Mouse (Mus musculus) spleen, adult 10 weeks (tissue): ENCODE results near the gene Epb41. TPM values are rescaled to one million over a fixed set of nuclear protein-coding genes. Genes with fewer than 3 reads are reported as not detected.

Source experiments
- polyA plus RNA-seq: library from polyadenylated mRNA; stranded (reverse); fragments of 350-450 nt; fragmentation: Illumina TruSeq; extraction: RNeasy Lipid Tissue Mini Kit (QIAGEN cat#74804); gene quantifications from one replicate; pipeline ENCODE4 v1.2.3, GENCODE M21; 2015; ENCODE audit warnings: low replicate concordance; ENCODE audit not compliant: insufficient read depth

Gene Epb41
- 183 TPM for polyA plus RNA-seq

DNA sequence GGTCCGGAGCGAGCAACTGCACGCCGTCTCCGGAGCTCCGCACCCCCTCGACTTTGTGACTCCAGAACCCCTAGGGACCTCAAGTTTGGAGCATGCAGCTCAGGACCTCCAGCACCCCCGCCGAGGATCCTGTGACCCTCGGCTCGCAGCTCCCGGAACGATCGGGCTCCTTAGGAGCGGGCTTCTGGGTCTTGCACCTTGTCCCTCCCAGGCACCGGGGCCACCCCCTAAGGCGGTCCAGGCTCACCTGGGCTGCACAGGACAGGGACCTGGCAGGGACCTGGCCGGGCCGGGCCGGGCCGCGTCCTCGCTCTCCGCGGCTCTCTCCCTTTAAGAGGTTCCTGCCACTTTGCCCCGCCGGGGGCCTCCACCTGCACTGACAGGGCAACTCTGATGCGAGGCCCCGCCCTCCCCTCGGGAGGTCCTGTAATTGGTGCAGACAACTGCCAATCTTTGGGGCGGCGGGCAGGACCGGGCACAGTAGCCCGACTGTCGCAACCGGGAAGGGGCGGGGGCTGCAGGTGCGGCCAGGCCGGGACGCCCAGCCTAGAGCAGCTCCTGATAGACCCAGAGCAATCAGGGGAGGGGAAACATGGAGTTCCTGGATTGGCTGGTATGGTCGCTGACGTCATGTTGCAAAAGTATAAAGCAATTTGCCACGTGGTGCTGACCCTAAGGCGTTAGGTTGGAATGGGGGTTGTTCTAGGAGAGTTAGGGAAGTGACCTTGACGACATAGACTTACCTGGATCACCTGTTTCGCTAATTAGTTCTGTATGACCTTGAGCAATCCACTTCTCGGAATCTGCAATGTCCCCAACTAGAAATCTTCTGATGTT, at the start of gene Epb41:
Epb41 (minus strand) TSS at position 389 of the 837 bp plus-strand sequence.

GRCm38 (mm10) chr4:132074077-132074932, 816 bp downstream of the Epb41 start, which contains the start of gene Gm10300:
TSS of gene Gm10300 (plus strand) at chr4:132074697.

GRCm38 (mm10) chr4:131921461-131922346, 153.4 kb downstream of the Epb41 start, which contains the start of gene Tmem200b:
TSS of gene Tmem200b (plus strand) at chr4:131921771.

Other genes with a start within 250 kb of the Epb41 start
- 0.68 TPM for gene Ptpru, start 237.0 kb downstream of the Epb41 start, polyA plus RNA-seq
- 27.0 TPM for gene Mecr, start 231.9 kb downstream of the Epb41 start, polyA plus RNA-seq
- gene Srsf4, start 201.7 kb downstream of the Epb41 start, polyA plus RNA-seq = 44.7 TPM
- gene Tmem200b, start 153.6 kb downstream of the Epb41 start, polyA plus RNA-seq = 0.52 TPM
- gene Gm10300, start 624 bp downstream of the Epb41 start, polyA plus RNA-seq = not detected
- gene Oprd1, start 69.2 kb upstream of the Epb41 start, polyA plus RNA-seq = 0.37 TPM
- 59.6 TPM for gene Ythdf2, start 137.0 kb upstream of the Epb41 start, polyA plus RNA-seq
- 19.9 TPM for gene Gmeb1, start 186.3 kb upstream of the Epb41 start, polyA plus RNA-seq
- gene Taf12, start 199.1 kb upstream of the Epb41 start, polyA plus RNA-seq = 37.9 TPM
- 0.36 TPM for gene Rab42, start 228.1 kb upstream of the Epb41 start, polyA plus RNA-seq